ENCODE assay signal across 8 mouse cellular contexts in the genomic region with DNA sequence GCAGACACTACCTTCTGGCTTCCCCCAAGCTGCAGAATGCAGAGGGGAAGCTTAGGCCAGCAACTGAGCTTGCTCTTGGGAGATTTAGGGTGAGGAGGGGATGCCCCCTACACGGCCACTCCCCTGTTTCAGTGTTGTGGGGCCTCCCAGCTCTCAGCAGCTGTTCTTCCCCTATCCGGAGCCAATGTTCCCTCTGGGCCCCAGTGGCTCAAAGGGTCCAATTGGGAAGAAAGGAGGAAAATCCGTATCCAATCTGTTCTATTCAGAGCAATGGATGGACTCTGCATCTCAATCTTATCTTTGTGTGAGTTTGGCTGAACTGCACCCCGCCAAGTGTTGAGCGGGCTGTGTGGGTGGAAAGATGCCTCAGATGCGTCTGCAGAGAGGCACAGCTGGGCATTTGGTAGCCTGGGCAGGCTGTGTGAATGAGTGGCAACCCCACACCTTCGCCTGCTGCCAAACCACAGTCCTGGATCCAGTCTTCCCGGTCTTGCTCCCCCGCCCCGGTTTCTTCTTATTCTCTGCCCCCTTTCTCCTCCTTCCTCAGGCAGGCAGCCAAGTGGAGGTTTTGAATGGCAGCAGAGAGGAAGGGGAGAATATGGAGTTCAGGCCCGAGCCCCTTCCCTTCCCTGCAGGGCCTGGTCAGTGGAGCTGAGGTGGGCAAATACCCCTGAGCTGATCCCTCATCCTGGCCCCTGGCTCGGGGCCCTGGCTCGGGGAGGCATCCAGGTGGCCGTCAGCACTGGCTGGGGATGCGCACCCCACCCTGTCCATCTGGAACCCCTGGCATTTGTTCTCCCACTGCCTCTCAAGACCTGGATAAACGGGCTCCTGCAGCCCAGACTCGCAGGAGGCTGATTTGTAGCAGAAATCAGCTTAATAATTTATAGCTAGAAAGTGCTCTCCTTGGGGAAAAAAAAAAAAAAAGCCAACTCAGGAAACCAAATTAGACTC.
DNase-seq lines count a peak whose midpoint lies in the region; ATAC-seq and TF ChIP-seq lines count a peak whose summit lies in the region.

No protein-coding gene starts in this region.

- peak; percentile 55 for DNase-seq in CH12.LX (ENCODE audit: extremely low read depth)
- peak; percentile 32 to 46 for DNase-seq in cerebellum, postnatal 36 days
- peak; percentile 45 for DNase-seq in retina, embryonic 14.5 days (ENCODE audit: low spot score)
- DNase-seq in spleen, postnatal 36 days (ENCODE audit: low spot score in 2 of 2) = no peak
- DNase-seq in natural killer cell, adult 2 months (ENCODE audit: low spot score in 2 of 2) = no peak

- TF ChIP-seq POLR2A in CH12.LX (IDR thresholded peaks at IDR 0.05; ENCODE audit: low read depth, low read length) = no peak

- H3K79me2 ChIP-seq in CH12.LX (replicated peaks; ENCODE audit: control insufficient read depth, extremely low read depth, insufficient read depth, poor library complexity, severe bottlenecking) = no peaks in the 10 kb centered on the region

- no peaks in the 10 kb centered on the region for H3K27me3 ChIP-seq in heart, embryonic 14.5 days (ENCODE audit: control insufficient read depth, insufficient read depth, low read length)
- H3K27me3 ChIP-seq in heart, embryonic 11.5 days (ENCODE audit: control insufficient read depth, insufficient read depth, low read length) = 0 out of 2 replicates have a peak, but pooled peaks cover 3% of the 10 kb centered on the region
- H3K27me3 ChIP-seq in CH12.LX (replicated peaks) = peaks cover 95% of the 10 kb centered on the region
- H3K27me3 ChIP-seq in hindbrain, embryonic 15.5 days = no peaks in the 10 kb centered on the region

- TF ChIP-seq CTCF in CH12.LX (conservative IDR thresholded peaks at IDR 0.05 in 1 of 2, IDR thresholded peaks at IDR 0.05 in 1 of 2; ENCODE audit: low read depth in 2 of 2, low read length in 2 of 2) = no peak

- TF ChIP-seq EP300 in CH12.LX (IDR thresholded peaks at IDR 0.05; ENCODE audit: low read length) = no peak

- H3K4me2 ChIP-seq in heart, embryonic 14.5 days (ENCODE audit: low read length) = 0 out of 2 replicates have a peak overlapping the region, but pooled peaks have one; percentile 20
- no peak overlapping the region for H3K4me2 ChIP-seq in heart, embryonic 11.5 days
- no peak overlapping the region for H3K4me2 ChIP-seq in CH12.LX (ENCODE audit: insufficient read depth, low read depth, poor library complexity, severe bottlenecking)
- peak overlapping the region; percentile 36 for H3K4me2 ChIP-seq in hindbrain, embryonic 15.5 days

- H3K9ac ChIP-seq in heart, embryonic 14.5 days (ENCODE audit: low read length) = no peak overlapping the region
- no peak overlapping the region for H3K9ac ChIP-seq in heart, embryonic 11.5 days (ENCODE audit: low read depth, low read length)
- H3K9ac ChIP-seq in CH12.LX (ENCODE audit: insufficient read depth, low read depth) = no peak overlapping the region
- peak overlapping the region; percentile 29 for H3K9ac ChIP-seq in hindbrain, embryonic 15.5 days

- dilution Hi-C loops in CH12.LX (cut with MboI; ENCODE audit: extremely low pct_ligation_motif_present, extremely low pct_unique_long_range_greater_than_20kb, low sequenced_read_pairs) = no loop called here

- in situ Hi-C loops in CH12.LX (cut with MboI; ENCODE audit: low pct_ligation_motif_present, low pct_unique_long_range_greater_than_20kb, low sequenced_read_pairs) = no loop called here

- no peaks in the 10 kb centered on the region for H3K36me3 ChIP-seq in heart, embryonic 14.5 days (ENCODE audit: control insufficient read depth, insufficient read depth, low read length)
- H3K36me3 ChIP-seq in heart, embryonic 11.5 days (ENCODE audit: control insufficient read depth, insufficient read depth, low read length) = no peaks in the 10 kb centered on the region
- no peaks in the 10 kb centered on the region for H3K36me3 ChIP-seq in CH12.LX (replicated peaks in 1 of 2; ENCODE audit: control insufficient read depth in 1 of 2, insufficient read depth in 1 of 2, low read length in 1 of 2)
- no peaks in the 10 kb centered on the region for H3K36me3 ChIP-seq in hindbrain, embryonic 15.5 days

- TF ChIP-seq RAD21 in CH12.LX (IDR thresholded peaks at IDR 0.05; ENCODE audit: low read depth, low read length) = no peak

- H3K4me1 ChIP-seq in heart, embryonic 14.5 days (ENCODE audit: control insufficient read depth in 2 of 2, insufficient read depth in 2 of 2, low read length in 2 of 2) = peaks cover 0 to 5% of the 10 kb centered on the region in 2 experiments; a peak in 1 of 4 replicates
- no peaks in the 10 kb centered on the region; the same call in 1 of the 2 replicates for H3K4me1 ChIP-seq in heart, embryonic 11.5 days (ENCODE audit: control insufficient read depth, insufficient read depth, low read length)
- peaks cover 0 to 40% of the 10 kb centered on the region in 2 experiments; a peak in 3 of 4 replicates for H3K4me1 ChIP-seq in CH12.LX (ENCODE audit: control insufficient read depth in 1 of 2, insufficient read depth in 2 of 2)
- H3K4me1 ChIP-seq in hindbrain, embryonic 15.5 days (replicated peaks) = peaks cover 34% of the 10 kb centered on the region

- WGBS in heart, embryonic 14.5 days = 45% methylated on average over 17 of the region's 17 CpGs
- WGBS in heart, embryonic 11.5 days (ENCODE audit: insufficient replicate concordance) = 50% methylated on average over 17 of the region's 17 CpGs
- WGBS in hindbrain, embryonic 15.5 days = 14% methylated on average over 17 of the region's 17 CpGs

- no peak overlapping the region for H3K4me3 ChIP-seq in heart, embryonic 14.5 days (ENCODE audit: control insufficient read depth in 1 of 2, insufficient read depth in 1 of 2, low read depth in 1 of 2, low read length in 2 of 2)
- H3K4me3 ChIP-seq in heart, embryonic 11.5 days (ENCODE audit: low read depth, low read length) = no peak overlapping the region
- no peak overlapping the region for H3K4me3 ChIP-seq in CH12.LX (replicated peaks in 1 of 3; ENCODE audit: low read depth in 2 of 3, low read length in 2 of 3, poor library complexity in 1 of 3)
- H3K4me3 ChIP-seq in hindbrain, embryonic 15.5 days = no peak overlapping the region

- H3K9me3 ChIP-seq in heart, embryonic 14.5 days (ENCODE audit: control insufficient read depth, low read length) = no peaks in the 10 kb centered on the region
- H3K9me3 ChIP-seq in heart, embryonic 11.5 days (replicated peaks; ENCODE audit: control insufficient read depth, low read length) = no peaks in the 10 kb centered on the region
- no peaks in the 10 kb centered on the region for H3K9me3 ChIP-seq in CH12.LX (replicated peaks; ENCODE audit: low read length)
- no peaks in the 10 kb centered on the region for H3K9me3 ChIP-seq in hindbrain, embryonic 15.5 days

- no peak for ATAC-seq in heart, embryonic 14.5 days (ENCODE audit: insufficient number of reproducible peaks, insufficient read depth, low FRiP score, low read depth)
- no peak for ATAC-seq in heart, embryonic 11.5 days (replicated peaks; ENCODE audit: insufficient number of reproducible peaks, low FRiP score, low TSS enrichment)
- ATAC-seq in hindbrain, embryonic 15.5 days (ENCODE audit: low FRiP score, low read depth) = peak; percentile 82

- H3K27ac ChIP-seq in heart, embryonic 14.5 days (replicated peaks in 1 of 2; ENCODE audit: control insufficient read depth in 1 of 2, insufficient read depth in 1 of 2, low read depth in 2 of 2, low read length in 2 of 2) = no peak overlapping the region
- H3K27ac ChIP-seq in heart, embryonic 11.5 days (ENCODE audit: low read depth, low read length) = no peak overlapping the region
- H3K27ac ChIP-seq in CH12.LX (ENCODE audit: insufficient read depth, low read depth) = no peak overlapping the region
- peak overlapping the region; percentile 72 for H3K27ac ChIP-seq in hindbrain, embryonic 15.5 days (replicated peaks)

TF ChIP-seq in CH12.LX, 34 proteins besides CTCF, POLR2A, EP300 and RAD21:
- TF ChIP-seq USF1 (IDR thresholded peaks at IDR 0.05; ENCODE audit: low read depth, low read length) (no peak), NELFE (IDR thresholded peaks at IDR 0.05; ENCODE audit: low read depth, low read length) (no peak), JUN (IDR thresholded peaks at IDR 0.05; ENCODE audit: insufficient read depth, low read depth, low read length) (no peak), ETS1 (conservative IDR thresholded peaks at IDR 0.05; ENCODE audit: low read depth, low read length) (0 out of 2 replicates have a peak, but pooled peaks have one; percentile 11)
TF ChIP-seq in CH12.LX: peak in this region for 1.

Comparison
In these comparisons a context has a peak if more than half of its experiments do, and no peak if none do; other contexts are left out.
1. H3K4me2 ChIP-seq: peak in heart, embryonic 14.5 days (single experiment) and hindbrain, embryonic 15.5 days (single experiment); none in heart, embryonic 11.5 days (single experiment) and CH12.LX (single experiment).
2. DNase-seq: peak in CH12.LX (single experiment), cerebellum, postnatal 36 days (2 of 2) and retina, embryonic 14.5 days (single experiment); none in spleen, postnatal 36 days (0 of 2) and natural killer cell, adult 2 months (0 of 2).